Mouse (Mus musculus) spleen, adult 12 weeks (tissue): ENCODE results near the gene Olfr738.

Source experiments
- DNase-seq: peaks from one replicate; pipeline ENCODE4 v3.0.0; 2022; ENCODE audit warnings: low spot score

Olfr738 gene

DNA sequence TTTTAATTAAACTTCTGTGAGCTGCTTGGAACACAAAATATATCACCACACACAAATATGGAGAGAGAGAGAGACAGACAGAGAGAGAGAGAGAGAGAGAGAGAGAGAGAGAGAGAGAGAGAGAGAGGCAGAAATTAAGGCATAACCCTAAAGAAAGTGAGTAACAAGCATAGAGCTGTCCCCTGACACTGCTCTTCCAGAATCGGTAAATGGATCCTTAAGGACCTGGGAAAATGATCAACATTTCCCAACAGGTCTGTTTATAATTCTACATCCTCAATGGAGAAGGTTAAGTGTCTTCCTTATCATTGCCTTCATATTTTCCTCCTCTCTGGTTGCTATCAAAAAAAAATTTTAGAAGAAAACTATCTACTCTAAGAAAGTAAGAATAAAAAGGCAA lies at the start of gene Olfr738:
Gene Olfr738, plus strand, starts transcription at position 301 of the 400 bp plus-strand sequence.
- DNase-seq, result no peak

DNA sequence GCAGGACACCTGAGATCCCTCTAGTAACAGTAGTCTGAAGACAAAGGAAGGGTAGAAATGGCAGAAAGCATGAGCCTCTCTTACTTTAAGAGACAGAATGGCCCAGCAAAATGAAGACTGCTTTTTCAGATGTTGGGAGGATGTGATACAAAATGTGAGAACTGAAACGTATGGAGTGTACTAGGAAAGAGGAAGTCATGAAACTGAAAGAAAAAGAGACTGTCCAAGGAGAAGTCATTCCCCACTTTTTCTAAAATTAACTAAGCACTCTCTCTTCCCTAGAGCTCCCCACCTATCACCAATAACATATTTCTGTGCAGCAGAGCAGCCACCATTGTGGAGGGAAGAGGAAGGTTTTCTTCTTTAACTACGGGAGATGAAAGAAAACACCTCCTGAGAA lies 49.8 kb upstream of the Olfr738 start, which contains the start of gene Tlr11:
Gene Tlr11, plus strand, starts transcription at position 322 of the 400 bp plus-strand sequence.
- no peak for DNase-seq

DNA sequence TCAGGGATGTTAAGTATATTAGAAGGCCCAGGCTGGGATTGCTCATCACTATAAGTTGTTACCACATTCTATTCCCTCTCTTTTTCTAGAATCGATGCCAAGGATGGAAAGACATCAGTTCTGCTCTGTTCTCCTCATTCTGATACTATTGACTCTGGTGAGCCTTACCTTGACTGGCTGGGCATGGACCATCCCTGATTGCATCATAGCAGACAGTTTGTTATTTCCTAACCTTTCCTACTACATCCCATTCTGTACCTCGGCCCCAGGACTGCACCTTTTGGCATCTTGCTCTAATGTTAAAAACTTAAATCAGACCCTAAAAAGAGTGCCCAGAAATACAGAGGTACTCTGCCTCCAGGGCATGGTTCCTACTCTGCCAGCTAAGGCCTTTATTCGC lies 46.9 kb upstream of the Olfr738 start:
- DNase-seq, result no peak

DNA sequence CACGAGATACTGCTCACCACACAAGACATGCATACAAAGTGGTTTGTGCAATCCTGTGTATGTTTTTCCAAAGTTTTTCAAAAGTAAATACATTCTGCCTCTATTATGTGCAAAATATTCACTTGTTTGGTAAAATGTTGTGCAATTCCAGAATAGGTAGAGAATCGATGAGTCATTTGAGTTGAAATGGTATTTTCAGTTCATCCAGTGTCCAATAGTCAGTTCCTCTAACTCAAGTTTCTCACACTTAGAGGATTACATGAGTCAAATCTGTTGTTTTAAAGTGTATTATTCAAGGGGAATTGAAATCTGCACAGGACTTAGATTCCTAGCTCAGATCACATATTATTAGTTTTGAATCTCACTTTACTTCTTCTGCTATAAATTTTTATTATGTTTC lies 43.8 kb upstream of the Olfr738 start:
- no peak for DNase-seq

DNA sequence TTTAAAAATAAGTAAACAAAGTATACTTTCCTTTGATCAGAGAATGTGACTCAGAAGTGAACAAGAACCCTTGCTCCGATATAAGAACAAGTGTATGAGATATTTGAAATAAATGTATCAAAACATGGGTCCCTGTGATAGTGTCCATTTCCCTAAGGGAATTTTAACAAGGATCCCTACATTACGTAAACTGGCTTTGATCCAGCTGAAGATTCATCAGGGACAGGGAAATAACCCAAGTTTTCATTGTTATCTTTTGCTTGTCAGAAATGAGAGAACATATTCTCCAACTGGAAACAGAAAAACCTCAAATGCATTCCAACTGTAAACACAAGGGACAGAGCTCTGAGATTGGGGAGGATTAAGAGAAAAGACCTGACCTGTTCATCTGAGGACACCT lies 26.5 kb upstream of the Olfr738 start, which contains the start of gene Olfr736:
Gene Olfr736, plus strand, starts transcription at position 301 of the 400 bp plus-strand sequence.
- no peak for DNase-seq

DNA sequence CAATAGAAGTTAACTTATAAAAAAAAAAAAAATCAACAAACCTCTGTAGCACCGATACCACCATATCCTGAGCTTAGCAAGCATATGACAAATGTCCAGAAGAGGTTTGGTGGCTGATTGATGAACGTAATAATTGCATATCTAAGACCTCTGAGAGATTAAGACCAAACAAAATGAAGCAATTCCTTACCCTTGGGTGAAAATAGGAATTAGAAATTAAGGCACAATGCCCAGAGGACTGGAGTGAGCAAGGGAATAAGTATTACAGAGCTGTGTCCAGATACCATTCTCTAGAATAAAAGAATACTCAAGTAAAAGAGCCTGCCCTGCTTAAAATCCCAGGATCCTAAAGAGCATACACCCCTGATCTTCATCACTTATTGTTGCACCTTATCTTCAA lies 11.0 kb downstream of the Olfr738 start, which contains the start of gene Olfr739:
Gene Olfr739, plus strand, starts transcription at position 301 of the 400 bp plus-strand sequence.
- no peak for DNase-seq

DNA sequence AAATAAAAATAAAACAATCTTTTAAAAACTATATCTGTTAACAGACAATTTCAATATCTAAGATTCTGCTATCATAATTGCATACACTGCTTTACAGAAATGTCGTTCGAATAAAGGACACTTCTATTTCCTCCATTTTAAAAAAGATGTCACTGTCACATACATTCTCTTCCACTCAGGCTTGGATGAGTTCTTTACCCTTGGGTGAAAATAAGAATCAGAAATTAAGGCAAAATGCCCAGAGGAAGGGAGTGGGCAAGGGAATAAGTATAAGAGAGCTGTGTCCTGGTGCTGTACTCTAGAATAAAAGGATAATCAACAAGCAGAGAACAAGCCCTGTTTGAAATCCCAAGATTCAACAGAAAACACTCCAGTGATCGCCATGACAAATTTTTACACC lies 37.9 kb downstream of the Olfr738 start, which contains the start of gene Olfr740:
Gene Olfr740, plus strand, starts transcription at position 301 of the 400 bp plus-strand sequence.
- no peak for DNase-seq
